Mouse (Mus musculus): ENCODE data around the gene Slc5a4b. TPM values are rescaled to one million over a fixed set of nuclear protein-coding genes. Genes with fewer than 3 reads are reported as not detected.
"Not testable (repeated sequence)": the region's sequence is repeated elsewhere in the genome, so short reads cannot be mapped to it uniquely, and the experiment has no call there.

Gene Slc5a4b
- total RNA-seq (2015) (not detected in 2 replicates), total RNA-seq (2017) (not detected in 2 replicates)

DNA sequence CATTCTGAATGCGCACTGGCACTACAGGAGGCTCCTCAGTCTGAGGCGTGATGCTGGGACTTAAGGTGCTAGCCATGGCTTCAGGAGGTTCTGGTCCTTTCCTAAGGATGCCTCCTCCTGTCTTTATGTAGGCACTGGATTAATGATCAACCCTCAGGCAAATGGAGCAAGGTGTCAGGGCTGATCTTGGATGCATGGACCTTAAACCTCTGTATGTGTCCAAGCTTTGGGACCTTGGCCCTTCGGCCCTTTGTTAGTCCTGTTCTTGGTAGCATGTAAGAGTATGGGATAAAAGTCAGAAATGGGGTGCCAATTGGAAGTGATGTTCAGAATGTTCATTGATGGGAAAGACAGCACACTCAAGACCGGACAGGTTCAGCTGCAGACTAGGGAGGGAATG, at the start of gene Slc5a4b:
Gene Slc5a4b, minus strand, starts transcription at position 101 of the 400 bp plus-strand sequence.
- ATAC-seq (ENCODE audit: poor library complexity, severe bottlenecking), result no peak

DNA sequence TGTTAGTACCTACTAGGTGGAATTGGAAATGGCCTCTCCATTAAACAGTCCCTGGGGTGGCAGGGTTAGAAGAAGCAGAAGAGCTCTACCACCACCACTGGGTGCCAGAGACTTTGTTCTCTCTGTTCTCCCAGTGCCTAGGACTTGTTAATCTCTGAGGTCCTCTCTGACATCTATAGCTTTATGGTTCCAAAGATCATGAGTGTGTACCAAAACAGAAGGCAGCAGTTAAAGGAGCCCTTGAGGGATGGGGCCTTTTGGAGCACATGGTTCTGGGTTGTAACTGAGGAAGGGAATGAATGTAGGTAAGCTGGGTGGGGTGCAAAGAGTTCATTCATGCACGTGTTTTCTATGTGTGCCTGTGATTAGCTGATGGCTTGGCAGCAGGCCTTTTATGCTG, 47.2 kb upstream of the Slc5a4b start:
- ATAC-seq (ENCODE audit: poor library complexity, severe bottlenecking), result no peak

DNA sequence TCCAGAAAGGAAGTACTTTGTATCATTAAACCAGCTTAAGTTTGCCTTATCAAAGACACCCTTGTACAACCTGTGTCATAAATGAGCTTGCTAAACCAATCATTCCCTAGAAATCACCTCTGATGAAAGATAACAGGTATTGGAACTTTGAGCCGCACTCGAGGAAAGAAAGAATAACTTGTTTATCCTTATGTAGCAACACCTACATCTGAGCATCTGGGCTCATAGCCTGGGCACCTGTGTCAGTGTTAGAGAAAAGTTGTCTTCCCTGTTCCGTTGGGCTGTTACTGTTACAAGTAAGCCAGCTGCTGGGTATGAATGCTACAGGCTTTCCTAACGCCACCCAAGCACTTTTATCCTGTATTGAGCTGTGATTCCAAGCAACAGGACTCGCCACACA, 46.8 kb upstream of the Slc5a4b start:
- no peak for ATAC-seq (ENCODE audit: poor library complexity, severe bottlenecking)

DNA sequence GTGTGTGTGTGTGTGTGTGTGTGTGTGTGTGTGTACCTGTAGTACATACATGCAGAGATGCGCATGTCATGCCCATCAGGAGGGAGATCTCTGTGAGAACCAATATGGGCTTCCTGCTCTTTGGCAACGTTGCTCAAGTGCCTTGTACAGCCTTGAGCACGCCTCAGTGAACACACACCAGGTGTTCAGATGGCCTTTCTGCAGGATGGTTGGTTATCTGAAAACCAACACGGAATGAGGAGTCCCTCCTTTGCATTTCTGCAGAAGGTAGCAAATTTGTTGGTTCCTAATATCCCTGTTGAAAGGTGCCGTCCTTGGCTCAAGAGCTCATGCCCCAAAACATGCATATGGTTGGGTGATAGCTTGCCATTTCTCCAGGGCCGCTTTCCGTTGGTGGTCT, 45.1 kb upstream of the Slc5a4b start:
- no peak for ATAC-seq (ENCODE audit: poor library complexity, severe bottlenecking)

DNA sequence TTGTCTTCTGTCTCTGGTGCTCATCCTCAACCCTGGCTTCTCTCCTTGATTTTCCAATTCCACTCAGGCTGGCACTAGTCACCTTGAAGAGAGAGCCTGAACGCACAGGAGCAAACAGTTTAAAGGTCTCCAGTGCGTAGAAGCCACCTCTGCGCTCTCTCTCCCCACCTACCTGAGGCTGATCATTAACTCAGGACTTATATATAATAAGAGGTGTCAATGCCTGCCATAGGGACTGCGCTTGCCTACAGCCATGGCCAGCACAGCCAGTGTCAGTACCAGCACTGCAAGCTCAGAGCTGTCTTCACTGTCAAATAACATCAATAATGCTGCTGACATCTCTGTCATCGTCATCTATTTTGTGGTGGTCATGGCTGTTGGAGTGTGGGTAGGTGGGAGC, 36.5 kb upstream of the Slc5a4b start, which contains the start of gene Slc5a4a:
Gene Slc5a4a, plus strand, starts transcription at position 174 of the 400 bp plus-strand sequence.
- no peak for ATAC-seq (ENCODE audit: poor library complexity, severe bottlenecking)

DNA sequence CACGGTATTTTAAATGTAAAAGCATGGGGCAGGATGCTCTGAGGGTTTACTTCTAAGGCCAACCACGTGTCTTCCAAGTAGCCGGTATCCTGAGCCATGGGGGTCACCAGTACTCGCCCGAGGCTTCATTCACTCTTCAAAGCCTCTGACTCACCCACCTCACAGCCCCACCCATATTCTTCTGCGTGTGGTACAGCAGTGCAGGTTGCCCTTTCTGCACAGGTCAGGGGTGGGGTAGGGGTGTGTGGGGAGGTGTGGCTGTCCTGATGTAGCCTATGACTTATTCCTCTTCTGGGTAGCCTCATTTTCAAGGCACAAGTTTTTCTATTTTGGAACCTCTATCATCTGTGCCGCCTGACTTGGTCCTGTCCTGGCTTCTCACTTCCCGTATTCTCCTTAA, 36.1 kb upstream of the Slc5a4b start:
- ATAC-seq (ENCODE audit: poor library complexity, severe bottlenecking), result no peak

DNA sequence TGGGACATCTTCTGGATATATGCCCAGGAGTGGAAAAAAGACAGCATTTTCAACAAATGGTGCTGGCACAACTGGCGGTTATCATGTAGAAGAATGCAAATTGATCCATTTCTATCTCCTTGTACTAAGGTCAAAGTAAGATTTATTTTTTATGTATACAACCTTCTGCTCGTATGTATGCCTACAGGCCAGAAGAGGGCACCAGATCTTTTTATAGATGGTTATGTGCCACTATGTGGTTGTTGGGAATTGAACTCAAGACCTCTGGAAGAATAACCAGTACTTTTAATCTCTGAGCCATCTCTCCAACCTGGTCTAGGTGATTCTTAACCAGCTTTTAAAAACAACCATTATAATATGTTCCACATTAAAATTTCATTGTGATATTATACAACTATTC, 25.6 kb upstream of the Slc5a4b start:
- no peak for ATAC-seq (ENCODE audit: poor library complexity, severe bottlenecking)

DNA sequence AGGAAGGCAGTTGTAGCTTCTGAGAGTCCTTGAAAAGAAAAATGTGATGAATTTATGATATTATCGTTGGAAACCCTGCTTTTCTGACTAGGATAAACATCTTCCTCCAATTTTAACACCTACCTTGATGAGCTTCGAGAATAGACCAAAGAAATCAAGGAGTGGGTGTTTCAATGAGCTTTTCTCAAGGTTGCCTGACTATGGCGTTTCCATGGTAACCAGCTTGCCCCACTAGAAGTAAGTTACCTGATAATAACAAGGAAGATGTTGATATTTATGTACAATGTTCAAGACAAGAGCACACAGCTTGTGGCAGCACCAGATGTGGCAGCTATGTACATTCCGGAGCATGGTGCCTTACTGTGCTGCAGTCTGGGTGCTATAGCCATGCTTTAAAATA, 21.7 kb upstream of the Slc5a4b start:
- no peak for ATAC-seq (ENCODE audit: poor library complexity, severe bottlenecking)

DNA sequence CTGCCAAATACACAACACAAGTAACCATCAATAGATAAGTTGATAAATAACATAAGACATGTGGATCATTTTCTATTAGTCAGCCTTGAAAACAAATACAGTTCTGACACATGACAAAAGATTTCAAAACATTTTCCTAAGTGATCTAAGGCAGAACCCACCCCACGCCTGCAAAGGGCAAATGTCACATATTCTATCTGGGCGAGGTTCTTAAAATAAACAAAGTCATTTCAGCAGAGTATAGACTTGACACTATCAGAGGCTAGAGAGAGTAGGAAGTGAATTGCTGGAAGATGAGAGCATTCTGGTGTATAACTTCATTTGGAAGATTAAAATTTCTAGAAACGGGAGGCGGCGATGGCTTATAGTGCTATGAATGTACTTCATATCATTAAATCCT, 10.7 kb upstream of the Slc5a4b start:
- no peak for ATAC-seq (ENCODE audit: poor library complexity, severe bottlenecking)

DNA sequence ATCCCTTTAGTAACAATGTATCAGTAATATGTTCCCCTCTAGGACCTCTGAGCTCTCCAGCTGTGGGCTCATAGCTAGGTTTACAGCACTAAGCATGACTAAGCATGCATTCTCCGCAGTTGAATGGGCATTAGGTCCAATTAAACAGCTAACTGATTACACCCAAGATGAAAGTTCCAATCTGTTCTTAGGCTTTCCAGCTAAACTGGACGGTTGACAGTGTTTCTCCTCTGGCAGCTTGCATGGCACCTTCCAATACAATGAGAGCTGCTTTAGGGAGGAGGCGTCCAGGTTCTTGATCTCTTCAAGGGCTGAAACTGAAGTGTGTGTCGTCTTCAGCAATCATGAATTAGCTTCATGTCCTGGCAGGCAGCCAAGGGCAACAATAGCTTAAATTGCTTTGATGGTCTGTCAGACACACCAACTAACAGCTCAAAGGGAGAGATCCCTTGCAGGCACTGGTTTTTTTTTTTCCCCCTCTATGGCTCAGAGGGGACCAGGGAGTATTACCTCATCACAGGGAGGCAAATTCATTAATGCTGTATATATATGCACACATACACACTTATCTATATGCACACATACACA, 9.5 kb upstream of the Slc5a4b start:
- ATAC-seq (ENCODE audit: poor library complexity, severe bottlenecking), result no peak

DNA sequence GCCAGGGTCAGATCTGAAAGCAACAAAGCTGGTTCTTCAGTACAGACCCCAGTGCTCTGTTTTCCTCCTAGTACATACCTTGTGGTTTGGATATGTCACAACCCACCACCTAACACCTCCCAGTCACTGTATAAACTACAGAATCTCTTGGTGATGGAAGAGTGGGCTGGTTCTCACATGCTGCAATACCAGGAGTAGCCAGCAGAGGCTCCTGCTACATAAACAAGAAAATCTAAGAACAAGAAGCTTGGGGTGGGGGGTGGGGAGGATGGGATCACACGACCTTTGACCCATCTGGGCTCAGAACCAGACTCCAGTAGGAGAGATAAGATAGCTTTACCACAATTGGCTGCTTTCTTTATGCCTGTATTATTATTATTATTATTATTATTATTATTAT, 8.0 kb upstream of the Slc5a4b start:
- ATAC-seq (ENCODE audit: poor library complexity, severe bottlenecking), result no peak

DNA sequence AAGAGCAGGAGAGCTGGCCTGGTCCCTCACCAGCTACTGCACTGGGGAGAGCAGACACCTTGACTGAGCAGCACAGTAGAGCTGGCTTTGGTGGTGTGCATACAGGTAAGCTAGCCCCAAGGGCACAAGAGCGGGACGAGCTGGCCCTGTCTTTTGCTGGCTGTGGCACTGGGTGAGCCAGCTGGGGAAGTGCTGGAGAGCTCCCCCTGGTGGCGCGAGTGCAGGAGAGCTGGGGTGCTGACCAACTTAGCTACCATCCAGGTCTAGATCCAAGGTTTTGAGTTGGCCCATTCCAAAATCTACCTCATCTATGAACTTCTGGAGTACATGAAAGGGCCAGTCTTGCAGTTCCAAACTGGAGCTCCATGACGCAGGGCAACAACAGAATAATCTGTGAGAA, 7.2 kb upstream of the Slc5a4b start:
- peak; percentile 77 for ATAC-seq (ENCODE audit: poor library complexity, severe bottlenecking)

DNA sequence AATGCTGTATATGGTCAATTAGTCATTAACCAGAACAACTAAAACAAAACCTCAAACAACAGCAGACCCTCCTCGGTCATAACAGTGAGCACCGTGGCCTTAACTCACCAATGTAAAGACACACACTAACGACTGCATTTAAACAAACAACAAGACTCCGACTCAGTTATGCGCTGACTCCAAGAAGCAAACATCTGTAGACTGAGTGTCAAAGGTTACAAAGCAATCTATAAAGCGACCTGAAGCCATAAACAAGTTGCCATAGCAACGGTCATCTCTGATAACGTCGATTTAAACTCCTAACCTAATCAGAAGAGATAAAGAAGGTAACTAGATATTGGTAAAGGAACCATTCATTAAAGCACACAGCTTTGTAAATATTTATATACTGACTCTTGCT, 13.4 kb downstream of the Slc5a4b start:
- no peak for ATAC-seq (ENCODE audit: poor library complexity, severe bottlenecking)

DNA sequence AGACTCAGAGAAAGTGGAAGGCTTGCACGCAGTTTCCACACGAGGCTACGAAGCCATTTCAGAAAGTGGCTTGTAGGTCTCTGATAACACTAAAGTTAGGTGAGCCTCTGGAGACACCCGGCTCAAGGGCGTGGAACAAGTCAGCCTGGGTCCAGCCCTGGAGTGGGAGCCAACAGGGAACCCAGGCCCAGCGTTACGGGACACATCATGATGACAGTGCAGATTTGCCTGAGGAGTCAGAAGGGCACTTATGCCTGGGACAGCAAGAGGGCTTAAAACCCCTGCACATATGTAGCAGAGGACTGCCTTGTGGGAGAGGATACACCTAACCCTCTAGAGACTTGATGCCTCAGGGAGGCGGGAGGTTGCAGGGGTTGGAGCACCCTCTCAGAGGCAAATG, 14.2 kb downstream of the Slc5a4b start:
- no peak for ATAC-seq (ENCODE audit: poor library complexity, severe bottlenecking)

DNA sequence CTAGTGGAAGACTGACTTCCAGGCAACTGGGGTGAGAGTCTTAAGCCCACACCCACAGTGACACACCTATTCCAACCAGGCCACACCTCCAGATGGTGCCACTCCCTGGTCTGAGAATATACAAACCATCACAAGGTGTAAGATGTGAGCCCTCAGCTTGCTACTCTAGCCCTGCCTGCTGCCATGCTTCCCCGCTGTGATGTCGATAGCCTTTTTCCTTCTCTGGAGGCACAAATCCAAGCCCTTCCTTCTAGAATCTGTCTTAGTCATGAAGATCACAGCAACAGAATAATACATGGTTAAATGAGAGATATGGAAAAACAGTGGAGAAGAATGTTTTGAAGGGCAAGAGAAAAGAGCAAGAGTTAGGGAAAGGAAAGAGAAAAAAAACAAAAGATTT, 33.8 kb downstream of the Slc5a4b start:
- ATAC-seq (ENCODE audit: poor library complexity, severe bottlenecking), result not testable (repeated sequence)

DNA sequence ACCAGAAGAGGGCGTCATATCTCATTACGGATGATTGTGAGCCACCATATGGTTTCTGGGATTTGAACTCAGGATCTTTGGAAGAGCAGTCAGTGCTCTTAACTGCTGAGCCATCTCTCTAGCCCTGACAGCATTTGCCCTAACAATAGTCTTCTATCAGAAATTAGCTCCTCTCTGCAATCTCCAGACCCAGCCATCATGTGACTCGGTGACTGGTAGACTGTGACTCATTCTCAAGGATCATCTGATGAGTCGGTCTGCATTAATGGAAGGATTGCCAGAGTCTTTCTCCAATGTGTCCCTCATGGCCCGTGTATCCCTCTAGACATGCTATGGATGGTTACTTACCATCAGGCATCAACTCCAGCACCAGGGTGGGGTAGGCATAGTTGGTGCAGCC, 38.7 kb downstream of the Slc5a4b start:
- ATAC-seq (ENCODE audit: poor library complexity, severe bottlenecking), result not testable (repeated sequence)

DNA sequence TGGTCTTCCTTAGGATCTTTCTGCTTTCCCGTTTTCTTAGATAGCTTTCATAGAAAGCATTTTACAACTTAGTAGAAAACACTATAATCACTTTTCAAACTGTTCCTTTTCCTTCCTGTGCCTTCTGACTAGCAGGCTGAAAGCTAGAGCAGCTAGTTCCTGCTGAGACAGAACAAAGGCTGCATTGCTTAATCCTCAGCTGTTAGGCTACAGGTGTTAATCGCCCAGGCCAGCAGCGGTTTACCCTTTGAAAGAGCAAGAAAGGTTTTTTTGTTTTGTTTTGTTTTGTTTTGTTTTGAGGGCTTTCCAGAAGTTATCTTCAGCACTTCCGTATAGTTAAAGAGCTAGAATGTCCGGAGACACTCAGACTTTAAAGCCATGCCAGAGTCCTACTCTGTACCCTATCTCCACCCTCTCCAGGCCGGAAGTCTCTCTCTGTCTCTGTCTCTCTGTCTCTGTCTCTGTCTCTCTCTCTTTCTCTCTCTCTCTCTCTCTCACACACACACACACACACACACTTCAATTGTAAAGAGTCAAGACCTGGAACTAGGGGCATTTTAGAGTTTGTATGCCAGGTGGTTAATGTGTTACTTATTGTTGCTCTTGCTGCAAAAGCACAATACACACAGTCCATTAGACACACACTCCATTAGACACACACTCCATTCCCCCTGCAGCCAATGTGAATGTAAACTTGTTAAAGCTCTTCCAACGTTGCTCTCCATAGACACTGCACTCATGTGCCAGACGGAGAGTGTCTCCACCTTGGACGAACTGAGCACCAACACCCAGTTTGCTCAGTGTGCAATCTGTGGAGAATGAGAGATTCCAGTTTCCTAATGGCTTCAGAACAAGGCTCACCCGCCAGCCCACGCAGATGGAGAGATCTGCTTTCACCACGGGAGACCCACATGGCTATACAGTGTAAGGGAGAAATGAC, 42.8 kb downstream of the Slc5a4b start:
- ATAC-seq (ENCODE audit: poor library complexity, severe bottlenecking), result no peak

DNA sequence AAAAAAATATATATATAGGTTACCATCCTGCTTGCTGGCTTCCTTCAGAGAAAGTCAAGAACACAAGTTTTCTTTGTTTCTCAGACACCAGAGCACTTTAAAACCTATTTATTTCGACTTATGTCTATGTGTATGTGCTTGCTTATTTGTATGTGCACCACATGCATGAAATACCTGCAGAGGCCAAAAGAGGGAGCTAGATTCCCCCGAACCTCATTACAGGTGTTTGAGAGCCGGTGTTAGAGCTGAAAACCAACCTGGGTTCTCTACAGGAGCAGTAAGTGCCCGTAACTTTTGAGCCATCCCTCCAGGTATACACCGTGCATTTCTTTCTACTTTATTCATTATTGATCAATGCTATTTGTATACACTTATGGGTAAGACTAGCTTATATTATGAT, 48.3 kb downstream of the Slc5a4b start:
- no peak for ATAC-seq (ENCODE audit: poor library complexity, severe bottlenecking)

DNA sequence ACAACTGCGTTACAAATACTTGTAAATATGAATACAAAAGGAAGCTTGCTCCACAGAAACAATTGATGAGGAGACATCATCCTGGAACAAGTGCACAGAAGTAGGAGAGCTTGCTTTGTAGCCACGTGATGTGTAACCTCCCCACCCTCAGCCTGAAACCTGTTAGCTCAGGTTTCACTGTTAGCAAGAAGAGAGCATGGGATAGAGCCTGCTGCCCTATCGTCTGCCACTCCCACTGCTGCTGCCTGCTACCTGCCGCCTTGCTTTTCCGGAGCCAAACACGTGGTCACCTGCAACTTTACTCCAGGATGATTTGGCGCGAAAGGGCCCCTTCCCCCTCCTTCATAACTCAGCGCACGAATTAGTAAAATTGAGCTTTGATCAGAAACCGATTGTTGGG, 58.9 kb downstream of the Slc5a4b start:
- no peak for ATAC-seq (ENCODE audit: poor library complexity, severe bottlenecking)

DNA sequence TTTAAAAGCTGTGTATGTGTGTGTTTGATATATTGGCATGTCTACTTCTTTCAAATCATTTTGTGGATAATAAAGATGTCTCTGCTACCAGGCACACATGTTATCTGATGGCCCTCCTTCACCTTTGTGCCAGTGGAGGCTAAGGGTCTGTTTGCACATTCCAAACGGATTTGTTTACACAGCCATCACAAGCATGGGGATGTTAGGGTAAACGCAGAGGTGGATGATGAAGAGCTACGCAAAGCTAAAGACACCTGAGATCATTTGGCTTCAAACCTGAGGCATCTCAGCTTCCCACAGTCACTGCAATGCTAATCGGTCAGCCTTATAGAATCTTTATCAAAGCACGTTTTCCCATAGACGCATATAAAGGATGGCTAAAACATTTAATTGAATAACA, 61.8 kb downstream of the Slc5a4b start:
- ATAC-seq (ENCODE audit: poor library complexity, severe bottlenecking), result no peak

DNA sequence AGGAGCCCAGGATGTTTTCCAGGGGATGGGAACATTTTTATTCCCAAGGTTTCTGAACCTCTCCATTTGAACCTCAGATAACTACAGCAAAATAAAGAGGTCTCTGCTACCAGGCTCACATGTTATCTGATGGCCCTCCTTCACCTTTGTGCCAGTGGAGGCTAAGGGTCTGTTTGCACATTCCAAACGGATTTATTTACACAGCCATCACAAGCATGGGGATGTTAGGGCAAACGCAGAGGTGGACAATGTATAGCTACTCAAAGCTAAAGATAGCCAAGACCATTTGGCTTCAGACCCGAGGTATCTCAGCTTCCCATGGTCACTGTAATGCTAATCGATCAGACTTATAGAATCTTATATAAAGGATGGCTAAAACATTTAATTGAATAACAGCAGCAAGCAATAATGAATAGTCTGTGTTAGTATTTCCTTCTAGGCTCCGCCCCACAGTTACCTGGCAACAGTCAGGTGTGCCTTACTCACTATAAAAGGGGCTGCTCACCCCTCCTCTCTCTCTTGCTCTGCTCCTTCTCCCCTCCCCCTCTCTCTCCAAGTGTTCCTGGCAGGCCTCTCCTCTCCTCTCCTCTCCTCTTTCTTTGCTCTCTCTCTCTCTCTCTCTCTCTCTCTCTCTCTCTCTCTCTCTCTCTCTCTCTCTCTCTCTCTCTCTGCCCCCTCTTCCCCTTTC, 63.4 kb downstream of the Slc5a4b start:
- ATAC-seq (ENCODE audit: poor library complexity, severe bottlenecking), result no peak

DNA sequence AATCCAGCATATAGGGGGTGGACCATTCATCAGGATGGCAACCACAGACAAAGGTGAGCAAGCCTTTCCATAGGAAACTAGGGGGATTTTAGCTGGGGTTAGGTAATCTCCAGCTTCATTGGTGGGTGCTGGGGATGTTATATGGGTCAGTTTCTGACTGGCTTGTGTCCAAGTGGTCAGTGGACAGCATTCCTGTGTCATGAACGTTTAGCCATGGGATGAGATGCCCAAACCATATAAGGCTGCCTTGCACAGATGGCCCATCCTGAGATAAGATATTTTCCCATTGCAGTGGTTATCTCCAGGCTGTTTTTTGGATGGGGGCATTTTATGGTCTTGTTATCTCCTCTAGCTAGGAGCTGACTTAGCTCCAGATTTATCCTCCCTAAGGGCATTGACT, 64.0 kb downstream of the Slc5a4b start:
- no peak for ATAC-seq (ENCODE audit: poor library complexity, severe bottlenecking)
